In the genomic region with DNA sequence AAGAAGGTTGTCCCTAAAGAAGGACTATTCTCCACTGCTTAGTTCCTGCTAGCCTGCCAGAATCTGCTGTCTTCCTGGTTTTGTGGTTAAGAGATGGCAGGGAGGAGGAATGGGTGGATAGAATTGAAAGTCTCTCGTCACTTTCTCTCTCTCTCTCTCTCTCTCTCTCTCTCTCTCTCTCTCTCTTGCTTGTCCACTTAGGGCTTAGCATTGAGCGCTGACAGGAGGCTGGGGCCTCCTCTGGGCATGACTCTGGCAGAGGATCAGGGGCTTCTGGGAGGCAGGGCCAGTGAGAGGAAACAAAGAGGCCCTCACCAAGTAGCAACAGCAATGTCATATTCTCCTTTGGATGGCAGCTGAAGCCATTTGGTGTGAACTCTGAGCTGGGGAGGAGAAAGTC, we compare ENCODE assay signal across 16 mouse cellular contexts.
DNase-seq lines count a peak whose midpoint lies in the region; ATAC-seq and TF ChIP-seq lines count a peak whose summit lies in the region.
"Had no signal": no experiment of that assay in that cellular context is flagged by ENCODE, and none has a peak within 500 bp of the region (broad histone marks: within the 10 kb centered on the region; RNA-seq: fewer than 3 reads in every experiment).

No protein-coding gene starts in this region.

- H3K9ac ChIP-seq in heart, embryonic 14.5 days (ENCODE audit: low read length), result no peak overlapping the region
- H3K9ac ChIP-seq in liver, embryonic 13.5 days, result peak overlapping the region; percentile 41; the same call in 1 of the 2 replicates
- H3K9ac ChIP-seq in liver, postnatal 0 days (replicated peaks), result no peak overlapping the region
- H3K9ac ChIP-seq: embryonic facial prominence, embryonic 12.5 days; kidney, embryonic 15.5 days; midbrain, embryonic 12.5 days had no signal

- no peaks in the 10 kb centered on the region for H3K36me3 ChIP-seq in heart, embryonic 14.5 days (ENCODE audit: control insufficient read depth, insufficient read depth, low read length)
- H3K36me3 ChIP-seq in liver, embryonic 13.5 days, result no peaks in the 10 kb centered on the region
- no peaks in the 10 kb centered on the region for H3K36me3 ChIP-seq in liver, postnatal 0 days (replicated peaks; ENCODE audit: insufficient read depth, low read length)
- H3K36me3 ChIP-seq: embryonic facial prominence, embryonic 12.5 days; kidney, embryonic 15.5 days; limb, embryonic 10.5 days; midbrain, embryonic 12.5 days had no signal

- no peaks in the 10 kb centered on the region for H3K9me3 ChIP-seq in heart, embryonic 14.5 days (ENCODE audit: control insufficient read depth, low read length)
- no peaks in the 10 kb centered on the region for H3K9me3 ChIP-seq in liver, embryonic 13.5 days (replicated peaks)
- no peaks in the 10 kb centered on the region for H3K9me3 ChIP-seq in liver, postnatal 0 days (ENCODE audit: low read length)
- H3K9me3 ChIP-seq: embryonic facial prominence, embryonic 12.5 days; kidney, embryonic 15.5 days; limb, embryonic 10.5 days; midbrain, embryonic 12.5 days had no signal

- WGBS in heart, embryonic 14.5 days, result 16% methylated on average over 2 of the region's 2 CpGs
- 26% methylated on average over 2 of the region's 2 CpGs for WGBS in liver, embryonic 13.5 days (ENCODE audit: insufficient replicate concordance)
- WGBS in liver, postnatal 0 days (ENCODE audit: insufficient replicate concordance), result 38% methylated on average over 2 of the region's 2 CpGs

- H3K27me3 ChIP-seq in heart, embryonic 14.5 days (ENCODE audit: control insufficient read depth, insufficient read depth, low read length), result no peaks in the 10 kb centered on the region
- H3K27me3 ChIP-seq in liver, embryonic 13.5 days, result peaks cover 6% of the 10 kb centered on the region
- no peaks in the 10 kb centered on the region for H3K27me3 ChIP-seq in liver, postnatal 0 days (ENCODE audit: insufficient read depth, low read length)
- H3K27me3 ChIP-seq: embryonic facial prominence, embryonic 12.5 days; kidney, embryonic 15.5 days; midbrain, embryonic 12.5 days had no signal

- TF ChIP-seq EP300 in liver, postnatal 0 days (IDR thresholded peaks at IDR 0.05; ENCODE audit: low read depth), result no peak

- no peak for ATAC-seq in heart, embryonic 14.5 days (ENCODE audit: insufficient number of reproducible peaks, insufficient read depth, low FRiP score, low read depth)
- no peak for ATAC-seq in liver, embryonic 13.5 days (ENCODE audit: low read depth)
- peak; percentile 2; the same call in 1 of the 2 replicates for ATAC-seq in erythroid progenitor cell, adult 5-6 weeks (replicated peaks; ENCODE audit: low FRiP score, poor library complexity, severe bottlenecking)
- ATAC-seq in liver, postnatal 0 days, result no peak
- ATAC-seq: inflammation-experienced regulatory T-cells, adult 6 months had no signal

- H3K4me2 ChIP-seq in heart, embryonic 14.5 days (ENCODE audit: low read length), result no peak overlapping the region
- 0 out of 2 replicates have a peak overlapping the region, but pooled peaks have one; percentile 19 for H3K4me2 ChIP-seq in liver, embryonic 13.5 days
- peak overlapping the region; percentile 1; the same call in 1 of the 2 replicates for H3K4me2 ChIP-seq in liver, postnatal 0 days (ENCODE audit: low read depth, low read length)
- H3K4me2 ChIP-seq: embryonic facial prominence, embryonic 12.5 days; kidney, embryonic 15.5 days; midbrain, embryonic 12.5 days had no signal

- peaks cover 43 to 48% of the 10 kb centered on the region in 2 experiments for H3K4me1 ChIP-seq in heart, embryonic 14.5 days (ENCODE audit: control insufficient read depth in 2 of 2, insufficient read depth in 2 of 2, low read length in 2 of 2)
- H3K4me1 ChIP-seq in liver, embryonic 13.5 days (replicated peaks), result peaks cover 42% of the 10 kb centered on the region
- peaks cover 33% of the 10 kb centered on the region for H3K4me1 ChIP-seq in liver, postnatal 0 days (ENCODE audit: insufficient read depth)
- H3K4me1 ChIP-seq: kidney, embryonic 15.5 days; limb, embryonic 10.5 days had no signal

- H3K4me3 ChIP-seq in heart, embryonic 14.5 days (ENCODE audit: control insufficient read depth in 1 of 2, insufficient read depth in 1 of 2, low read depth in 1 of 2, low read length in 2 of 2), result no peak overlapping the region
- H3K4me3 ChIP-seq in liver, embryonic 13.5 days (replicated peaks), result no peak overlapping the region
- no peak overlapping the region for H3K4me3 ChIP-seq in liver, postnatal 0 days (ENCODE audit: low read depth, low read length)
- H3K4me3 ChIP-seq: embryonic facial prominence, embryonic 12.5 days; kidney, embryonic 15.5 days; limb, embryonic 10.5 days; midbrain, embryonic 12.5 days had no signal

- DNase-seq in heart, adult 18-20 months, result no peak
- DNase-seq in liver, embryonic 13.5 days, result no peak
- no peak for DNase-seq in liver
- no peak for DNase-seq in liver, postnatal 0 days
- no peak for DNase-seq in thymus, postnatal 36 days
- DNase-seq: adrenal gland, adult 2 months; lung, adult 2 months; right cerebral cortex, postnatal 4 days; thymus, postnatal 4 days had no signal

- H3K27ac ChIP-seq in heart, embryonic 14.5 days (replicated peaks in 1 of 2; ENCODE audit: control insufficient read depth in 1 of 2, insufficient read depth in 1 of 2, low read depth in 2 of 2, low read length in 2 of 2), result peak overlapping the region; percentile 69 to 75
- peak overlapping the region; percentile 63 for H3K27ac ChIP-seq in liver, embryonic 13.5 days
- H3K27ac ChIP-seq in liver, postnatal 0 days (ENCODE audit: low read depth), result peak overlapping the region; percentile 50
- H3K27ac ChIP-seq: embryonic facial prominence, embryonic 12.5 days; kidney, embryonic 15.5 days; limb, embryonic 10.5 days; midbrain, embryonic 12.5 days had no signal

- no peak for TF ChIP-seq CTCF in liver, postnatal 0 days (IDR thresholded peaks at IDR 0.05; ENCODE audit: low read depth)
